Mouse (Mus musculus): Measurements from ENCODE around the gene Lrrc73.
A peak's percentile ranks its signal among the peaks of the same experiment; 100 is the strongest.

Gene Lrrc73

DNA sequence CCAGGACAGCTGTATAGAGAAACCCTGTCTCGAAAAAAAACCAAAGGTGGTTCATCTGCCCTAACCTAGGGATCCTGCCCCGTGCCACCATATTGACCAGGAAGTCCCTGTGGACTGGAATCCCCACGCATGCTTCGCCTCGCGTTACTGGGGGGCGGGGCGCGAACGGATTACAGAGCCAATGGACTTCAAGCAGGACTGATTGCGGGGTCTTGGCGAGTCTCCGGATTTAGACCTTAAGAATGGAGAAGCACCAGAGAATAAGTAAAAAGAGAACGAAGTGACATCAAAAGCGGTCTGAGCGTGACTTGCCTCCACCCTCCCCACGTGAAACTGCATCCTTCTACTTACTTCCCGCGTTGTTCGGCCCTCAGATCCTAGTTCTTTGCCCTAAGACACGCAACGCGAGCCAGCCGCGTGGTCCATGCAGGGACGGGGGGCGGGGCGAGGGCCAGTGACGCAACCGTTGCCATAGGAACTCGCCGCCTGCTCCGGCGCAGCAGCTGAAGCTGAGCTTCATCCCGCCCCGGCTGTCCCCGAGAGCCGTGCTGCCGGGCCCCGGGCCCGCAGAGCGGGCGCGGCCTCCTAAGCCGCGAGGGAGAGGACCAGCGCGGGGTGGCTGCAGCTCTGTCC lies at the start of gene Lrrc73:
Gene Lrrc73 (plus strand): TSS at position 80 of the 633 bp plus-strand sequence.
- DNase-seq (ENCODE audit: low spot score in 2 of 2): peak; percentile 77 to 85

GRCm38 (mm10) chr17:46206676-46207075 lies 46.7 kb upstream of the Lrrc73 start:
- no peak for DNase-seq (ENCODE audit: low spot score in 2 of 2)

GRCm38 (mm10) chr17:46210550-46210949 lies 42.8 kb upstream of the Lrrc73 start:
- DNase-seq (ENCODE audit: low spot score in 2 of 2): no peak

- no peak for DNase-seq (ENCODE audit: low spot score in 2 of 2)
Measured at GRCm38 (mm10) chr17:46221601-46222000, 31.7 kb upstream of the Lrrc73 start.

GRCm38 (mm10) chr17:46227576-46227975 lies 25.8 kb upstream of the Lrrc73 start:
- no peak for DNase-seq (ENCODE audit: low spot score in 2 of 2)

GRCm38 (mm10) chr17:46236067-46236466 lies 17.3 kb upstream of the Lrrc73 start:
- no peak for DNase-seq (ENCODE audit: low spot score in 2 of 2)

DNA sequence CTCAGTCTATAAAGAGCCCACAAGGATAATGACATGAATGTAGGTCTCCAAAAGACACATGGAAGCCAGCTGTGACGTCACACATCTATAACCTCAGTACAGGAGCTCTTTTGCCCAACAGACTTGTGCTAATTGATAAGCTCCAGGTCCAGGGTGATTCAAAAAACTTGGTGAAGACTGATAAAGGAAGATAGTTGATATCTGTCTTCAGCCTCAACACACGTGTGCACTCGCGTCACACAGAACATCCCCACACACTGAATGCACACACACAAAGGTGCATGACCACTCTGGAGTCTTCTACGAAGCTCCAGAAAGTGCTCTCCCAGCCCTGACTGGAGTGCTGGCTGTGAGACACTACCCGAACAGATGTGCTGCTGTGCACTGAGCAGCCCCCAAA lies 16.3 kb upstream of the Lrrc73 start:
- DNase-seq (ENCODE audit: low spot score in 2 of 2): no peak

- DNase-seq (ENCODE audit: low spot score in 2 of 2): no peak
Measured at GRCm38 (mm10) chr17:46237480-46237879, 15.9 kb upstream of the Lrrc73 start.

GRCm38 (mm10) chr17:46239516-46240114 lies 13.7 kb upstream of the Lrrc73 start:
- DNase-seq (ENCODE audit: low spot score in 2 of 2): no peak

DNA sequence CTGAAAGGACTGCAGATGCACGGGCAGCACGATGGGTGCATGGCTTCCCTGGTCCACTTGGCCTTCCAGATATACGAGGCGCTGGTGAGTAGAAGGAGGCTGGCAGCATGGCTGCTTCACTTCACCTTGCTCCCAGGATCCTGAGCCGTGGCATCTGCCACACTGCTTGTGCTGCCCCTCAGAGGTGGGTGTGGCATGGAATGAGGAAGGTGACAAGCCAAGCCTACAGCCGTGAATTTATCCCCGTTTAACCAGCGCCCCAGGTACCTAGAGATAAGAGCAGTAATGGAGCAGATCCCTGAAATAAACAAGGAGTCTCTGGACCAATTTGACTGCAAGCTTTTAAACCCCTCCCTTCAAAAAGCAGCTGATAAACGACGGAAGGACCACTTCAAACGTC lies 11.9 kb upstream of the Lrrc73 start:
- no peak for DNase-seq (ENCODE audit: low spot score in 2 of 2)

- no peak for DNase-seq (ENCODE audit: low spot score in 2 of 2)
Measured at GRCm38 (mm10) chr17:46242274-46242673, 11.1 kb upstream of the Lrrc73 start.

- no peak for DNase-seq (ENCODE audit: low spot score in 2 of 2)
Measured at GRCm38 (mm10) chr17:46242993-46243392, 10.3 kb upstream of the Lrrc73 start.

DNA sequence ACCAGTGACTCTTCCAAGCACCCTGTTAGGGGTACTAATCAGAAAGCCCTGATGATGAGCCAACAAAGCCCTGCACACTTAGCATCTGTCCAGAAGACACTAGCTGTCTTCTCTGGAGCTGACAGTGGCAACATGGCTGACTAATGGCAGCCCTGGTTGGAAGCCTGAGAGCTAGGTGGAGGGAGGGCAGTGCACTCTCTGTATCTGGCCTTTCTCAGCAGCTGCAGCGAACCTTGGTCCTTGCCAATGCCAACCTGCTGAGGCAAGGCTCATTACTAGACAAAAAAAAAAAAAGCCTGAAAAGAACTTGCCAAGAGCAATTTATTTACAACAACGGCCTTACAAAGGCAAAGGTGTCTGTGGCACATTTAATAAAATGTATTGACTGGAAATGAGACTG lies 9.7 kb upstream of the Lrrc73 start:
- no peak for DNase-seq (ENCODE audit: low spot score in 2 of 2)

- DNase-seq (ENCODE audit: low spot score in 2 of 2): no peak
Measured at GRCm38 (mm10) chr17:46244579-46244978, 8.8 kb upstream of the Lrrc73 start.

DNA sequence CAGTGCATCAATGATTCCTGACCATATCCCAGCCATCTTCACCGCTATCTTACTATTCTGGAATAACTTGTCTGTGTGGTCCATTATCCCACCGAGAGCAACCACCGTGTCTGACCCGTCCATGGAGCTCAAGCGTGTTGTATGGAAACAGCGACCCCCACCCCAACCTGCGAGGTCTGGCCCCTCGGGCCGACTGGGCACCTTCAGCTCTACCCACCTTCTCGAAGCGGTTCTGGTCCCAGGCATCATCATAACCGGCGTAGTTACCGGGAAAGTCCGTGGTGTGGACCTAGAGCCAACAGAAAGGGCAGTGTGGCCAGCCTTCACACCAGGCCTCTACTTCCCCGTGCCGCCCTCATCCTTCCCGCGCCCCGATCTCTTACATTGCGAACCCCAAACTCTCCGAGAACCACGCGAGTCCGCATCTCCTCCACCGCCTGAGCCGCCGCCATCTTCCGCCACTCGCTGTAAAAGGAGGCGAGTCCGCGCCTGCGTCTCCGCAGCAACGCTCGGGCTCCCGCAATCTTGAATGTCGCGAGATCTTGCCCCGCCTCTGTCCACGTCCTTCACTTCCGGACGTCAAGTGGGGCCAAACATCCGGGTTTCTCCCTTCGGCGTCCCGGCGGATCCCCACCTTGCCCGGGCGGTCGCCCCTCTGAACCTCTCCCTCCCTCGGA lies 5.7 kb upstream of the Lrrc73 start, which contains the start of the genes Polr1c and Yipf3:
Gene Polr1c (minus strand): TSS at position 543 of the 677 bp plus-strand sequence.
Gene Yipf3 (plus strand): TSS at position 569 of the 677 bp plus-strand sequence.
- peak; percentile 94 to 95 for DNase-seq (ENCODE audit: low spot score in 2 of 2)

DNA sequence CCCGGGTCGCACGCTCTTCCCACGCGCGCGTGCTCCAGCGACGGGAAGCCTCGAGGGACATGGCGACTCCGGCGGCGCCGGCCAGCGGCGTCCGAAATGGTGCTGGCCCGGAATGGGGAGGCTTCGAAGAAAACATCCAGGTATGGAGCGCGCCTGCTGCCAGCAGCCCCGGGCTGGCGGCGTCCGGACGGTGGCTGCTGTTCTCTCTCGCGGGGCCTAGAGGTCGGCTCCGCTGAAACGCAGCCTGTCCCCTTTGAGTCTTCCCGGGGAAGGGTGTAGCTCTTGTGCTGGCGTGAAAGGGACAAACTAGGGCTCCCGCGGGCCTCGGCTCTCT lies 5.2 kb upstream of the Lrrc73 start:
- DNase-seq (ENCODE audit: low spot score in 2 of 2): no peak

DNA sequence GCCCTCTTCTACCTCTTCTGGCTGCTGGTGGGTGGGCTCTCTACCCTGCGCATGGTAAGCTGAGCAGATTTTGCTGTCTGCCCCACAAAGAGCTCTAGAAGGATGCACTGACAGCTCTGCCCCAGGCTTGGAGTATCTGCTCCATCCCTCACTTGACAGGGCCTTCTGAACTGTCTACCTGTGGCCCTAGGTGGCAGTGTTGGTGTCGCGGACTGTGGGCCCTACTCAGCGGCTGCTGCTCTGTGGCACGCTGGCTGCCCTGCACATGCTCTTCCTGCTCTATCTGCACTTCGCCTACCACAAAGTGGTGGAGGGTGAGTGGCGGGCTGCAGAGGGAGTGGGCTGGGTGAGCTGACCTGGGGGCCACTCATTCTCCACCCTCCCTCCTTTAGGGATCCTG lies 2.2 kb upstream of the Lrrc73 start:
- DNase-seq (ENCODE audit: low spot score in 2 of 2): peak in 1 of 2 experiments; percentile 24

- DNase-seq (ENCODE audit: low spot score in 2 of 2): no peak
Measured at GRCm38 (mm10) chr17:46252571-46253451, 520 bp upstream of the Lrrc73 start.

- DNase-seq (ENCODE audit: low spot score in 2 of 2): peak in 1 of 2 experiments; percentile 21
Measured at GRCm38 (mm10) chr17:46254106-46254505, 775 bp downstream of the Lrrc73 start.

DNA sequence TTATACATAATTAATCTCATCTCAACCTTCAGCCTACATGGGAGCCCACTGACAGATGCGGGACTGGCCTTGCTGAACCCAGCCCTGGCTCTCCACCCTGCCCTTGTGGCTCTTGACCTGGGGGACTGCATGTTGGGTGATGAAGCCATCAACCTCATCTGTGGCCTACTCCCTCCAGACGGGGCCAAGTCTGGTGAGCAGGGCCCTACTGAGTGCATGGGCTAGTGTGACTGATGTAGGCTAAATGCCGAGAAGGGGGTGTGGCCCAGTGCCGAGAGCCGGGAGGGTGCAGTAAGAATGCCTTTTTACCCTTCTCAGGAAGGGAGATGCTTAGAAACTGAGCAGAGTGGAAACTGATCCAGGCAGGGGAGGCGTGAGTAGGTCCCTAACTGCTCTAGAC lies 1.8 kb downstream of the Lrrc73 start:
- no peak for DNase-seq (ENCODE audit: low spot score in 2 of 2)

DNA sequence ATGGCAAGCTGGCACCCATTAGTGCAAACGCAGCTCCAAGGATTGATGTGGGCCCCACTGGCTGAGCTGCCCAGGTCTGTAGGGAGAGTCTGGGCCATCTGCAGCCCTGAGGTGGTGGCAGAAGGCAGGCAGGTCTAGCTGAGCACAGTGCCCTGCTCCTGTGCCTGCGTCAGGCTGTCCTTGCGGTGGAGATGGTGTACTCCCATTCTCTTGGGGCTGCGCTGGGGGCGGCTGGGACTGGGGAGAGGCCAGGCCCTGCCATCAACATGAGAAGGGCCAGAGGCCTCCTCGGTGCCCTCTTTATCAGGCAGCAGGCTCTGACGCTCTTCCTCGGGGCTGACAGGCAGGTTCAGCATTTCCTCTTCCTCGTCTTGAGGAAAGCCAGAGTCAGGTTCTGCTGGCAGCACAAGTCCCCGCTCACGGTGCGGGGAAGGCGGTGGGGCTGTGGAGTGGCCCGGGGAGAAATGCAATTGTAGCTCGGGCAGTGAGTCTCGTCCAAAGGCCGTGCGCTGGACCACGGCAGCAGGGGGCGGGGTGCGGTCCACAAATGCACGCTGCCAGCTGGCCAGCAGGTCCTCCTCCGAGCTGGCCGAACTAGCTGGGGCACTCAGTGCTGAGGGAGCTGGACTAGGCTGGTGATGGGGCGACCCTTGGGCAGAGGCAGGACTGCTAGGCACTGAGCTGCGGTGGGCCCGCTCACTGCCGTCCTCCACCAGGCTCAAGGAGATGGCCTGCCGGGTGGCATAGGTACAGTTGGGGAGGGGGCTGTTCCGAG lies 5.1 kb downstream of the Lrrc73 start:
- DNase-seq (ENCODE audit: low spot score in 2 of 2): no peak
